ENCODE assay signal across 33 mouse cellular contexts in genomic region chr9:42043934-42044333, GRCm38 (mm10).
"Had no signal": no experiment of that assay in that cellular context is flagged by ENCODE, and none has a peak within 500 bp of the region (broad histone marks: within the 10 kb centered on the region; RNA-seq: fewer than 3 reads in every experiment).

No protein-coding gene starts in this region.

- H3K4me2 ChIP-seq: heart, embryonic 11.5 days; heart, embryonic 12.5 days; heart, embryonic 13.5 days; heart, embryonic 15.5 days; hindbrain, embryonic 12.5 days; hindbrain, embryonic 13.5 days; hindbrain, embryonic 14.5 days; hindbrain, embryonic 15.5 days; intestine, embryonic 15.5 days; kidney, embryonic 15.5 days had no signal

- H3K27me3 ChIP-seq: heart, embryonic 15.5 days; hindbrain, embryonic 12.5 days; hindbrain, embryonic 13.5 days; hindbrain, embryonic 15.5 days; intestine, embryonic 15.5 days; kidney, embryonic 15.5 days had no signal

- H3K9ac ChIP-seq: heart, embryonic 12.5 days; heart, embryonic 13.5 days; heart, embryonic 15.5 days; hindbrain, embryonic 12.5 days; hindbrain, embryonic 13.5 days; hindbrain, embryonic 14.5 days; hindbrain, embryonic 15.5 days; intestine, embryonic 15.5 days; kidney, embryonic 15.5 days had no signal

- H3K27ac ChIP-seq: heart, embryonic 13.5 days; heart, embryonic 15.5 days; hindbrain, embryonic 10.5 days; hindbrain, embryonic 12.5 days; hindbrain, embryonic 13.5 days; hindbrain, embryonic 14.5 days; hindbrain, embryonic 15.5 days; hindbrain, postnatal 0 days; intestine, embryonic 15.5 days; kidney, embryonic 15.5 days; kidney, postnatal 0 days; layer of hippocampus, adult 2 months; left cerebral cortex, adult 2 months had no signal

- H3K4me1 ChIP-seq: hindbrain, embryonic 10.5 days; intestine, embryonic 15.5 days had no signal

- H3K36me3 ChIP-seq: heart, embryonic 12.5 days; heart, embryonic 15.5 days; intestine, embryonic 15.5 days had no signal

- H3K4me3 ChIP-seq: heart, embryonic 12.5 days; heart, embryonic 13.5 days; heart, embryonic 15.5 days; hindbrain, embryonic 10.5 days; hindbrain, embryonic 12.5 days; hindbrain, embryonic 13.5 days; hindbrain, embryonic 15.5 days; intestine, embryonic 15.5 days; kidney, embryonic 15.5 days; layer of hippocampus, adult 2 months; left cerebral cortex, adult 2 months had no signal

- H3K9me3 ChIP-seq: heart, embryonic 12.5 days; heart, embryonic 13.5 days; heart, embryonic 15.5 days; hindbrain, embryonic 10.5 days; hindbrain, embryonic 12.5 days; hindbrain, embryonic 13.5 days; hindbrain, embryonic 15.5 days; intestine, embryonic 15.5 days; kidney, embryonic 15.5 days had no signal

- ATAC-seq: hindbrain, embryonic 16.5 days; hindbrain, postnatal 0 days; inflammation-experienced regulatory T-cells, adult 6 months; intestine, embryonic 15.5 days; intestine, embryonic 16.5 days; intestine, postnatal 0 days had no signal

- DNase-seq: heart, postnatal 10 days; heart, postnatal 14 days; kidney, adult 11 months; kidney, adult 18-20 months; kidney, adult 2 months; kidney, adult 8-10 months; kidney, adult 9 months; kidney, postnatal 10 days; kidney, postnatal 14 days; kidney, postnatal 25 days; kidney, postnatal 36 days; kidney, postnatal 4 days; layer of hippocampus, adult 9-11 months; layer of hippocampus, postnatal 36 days had no signal
